Mouse (Mus musculus): ENCODE measurements at regions not wholly inside any gene's neighbourhood (a gene's known extent, or its start where the extent isn't known, plus 50 kb on each side); places are given as distances from the start of the nearest gene placed in this dataset.

DNA sequence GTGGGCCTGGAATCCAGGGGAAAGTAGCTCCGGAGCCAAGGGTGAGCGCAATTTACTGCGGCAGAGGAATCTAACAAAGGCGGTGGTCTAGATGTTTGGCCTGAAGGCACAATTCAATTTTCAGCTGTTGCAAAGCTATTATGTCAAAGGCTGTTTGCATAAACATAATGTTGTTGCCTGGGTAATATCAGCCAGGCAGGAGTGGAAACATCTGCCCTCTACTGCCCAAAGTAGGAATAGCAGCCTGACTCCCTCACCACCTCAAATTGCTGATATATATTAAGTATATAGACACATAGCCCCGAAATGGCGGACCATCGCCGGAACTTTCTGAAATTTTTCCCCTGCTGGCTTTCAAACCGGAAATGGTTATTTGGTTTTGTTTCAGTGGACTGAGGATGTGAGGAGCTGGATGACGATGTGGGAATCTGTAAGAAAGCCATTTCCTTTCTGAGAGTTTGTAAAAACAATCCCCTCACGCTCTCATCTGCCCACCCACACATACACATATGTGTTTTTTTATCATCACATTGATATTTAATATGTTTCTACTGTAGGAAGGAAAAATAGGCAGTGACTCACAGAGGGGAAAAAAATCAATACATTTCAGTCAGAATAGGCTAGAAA lies 173.1 kb upstream of the Clint1 start:
- no peaks in the 10 kb centered on the region for H3K36me3 ChIP-seq (replicated peaks)
- no peak overlapping the region for H3K9ac ChIP-seq
- no peaks in the 10 kb centered on the region for H3K4me1 ChIP-seq
- no peak overlapping the region for H3K4me2 ChIP-seq
- ATAC-seq (replicated peaks) = peak; percentile 75
- H3K27me3 ChIP-seq (replicated peaks) = no peaks in the 10 kb centered on the region
- H3K9me3 ChIP-seq = no peaks in the 10 kb centered on the region
- no peak overlapping the region for H3K27ac ChIP-seq
- 56% methylated on average over 11 of the region's 11 CpGs for WGBS
- no peak overlapping the region for H3K4me3 ChIP-seq

DNA sequence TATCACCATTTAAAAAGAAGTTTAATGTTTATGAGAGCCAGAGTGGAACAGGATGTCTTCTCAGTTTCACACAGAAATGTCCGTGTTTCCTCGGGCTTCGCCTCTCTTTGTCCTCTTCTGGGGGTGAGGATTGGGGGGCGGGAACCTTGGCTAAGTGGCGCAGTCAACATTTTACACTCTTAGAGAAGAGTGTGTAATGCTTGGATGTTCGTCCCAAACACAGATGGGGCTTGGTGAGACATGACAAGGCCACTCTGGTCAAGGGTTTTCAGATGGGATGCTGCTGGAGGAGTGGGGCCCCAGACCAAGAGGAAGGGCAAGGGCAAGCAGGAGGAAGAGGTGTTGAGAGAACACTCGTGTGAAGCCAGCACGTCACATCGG lies 172.6 kb upstream of the Clint1 start:
- Histone ChIP-seq H3K4me2 (no peak overlapping the region), H3K36me3 (replicated peaks) (no peaks in the 10 kb centered on the region), H3K27ac (no peak overlapping the region), H3K4me1 (no peaks in the 10 kb centered on the region), H3K9ac (no peak overlapping the region), H3K27me3 (replicated peaks) (no peaks in the 10 kb centered on the region), H3K9me3 (no peaks in the 10 kb centered on the region), H3K4me3 (no peak overlapping the region)
- ATAC-seq (replicated peaks) = no peak
- 85% methylated on average over 9 of the region's 9 CpGs for WGBS

DNA sequence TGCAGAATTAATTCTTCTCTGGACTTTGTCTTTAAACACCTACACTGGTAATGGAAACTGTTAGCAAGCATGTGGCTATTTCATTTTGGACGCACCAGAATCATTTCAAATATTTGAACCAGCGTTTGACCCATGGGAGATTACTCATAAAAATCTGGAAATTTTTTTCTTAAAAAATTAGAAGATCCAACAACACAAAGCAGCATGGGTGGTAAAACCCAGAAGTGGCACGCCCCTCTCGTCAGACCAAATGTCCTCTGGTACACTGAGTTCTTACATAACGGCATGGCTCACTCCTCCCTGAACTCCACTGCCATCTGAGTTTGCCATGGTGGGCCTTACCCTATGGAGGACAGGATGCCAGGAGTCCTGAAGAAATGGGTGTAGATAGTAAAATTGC lies 166.3 kb upstream of the Clint1 start:
- H3K4me1 ChIP-seq = no peaks in the 10 kb centered on the region
- H3K4me2 ChIP-seq = no peak overlapping the region
- H3K9me3 ChIP-seq = no peaks in the 10 kb centered on the region
- WGBS = 92% methylated on average over 5 of the region's 5 CpGs
- H3K27me3 ChIP-seq (replicated peaks) = no peaks in the 10 kb centered on the region
- ATAC-seq (replicated peaks) = no peak
- no peak overlapping the region for H3K9ac ChIP-seq
- no peaks in the 10 kb centered on the region for H3K36me3 ChIP-seq (replicated peaks)
- no peak overlapping the region for H3K4me3 ChIP-seq
- H3K27ac ChIP-seq = no peak overlapping the region

DNA sequence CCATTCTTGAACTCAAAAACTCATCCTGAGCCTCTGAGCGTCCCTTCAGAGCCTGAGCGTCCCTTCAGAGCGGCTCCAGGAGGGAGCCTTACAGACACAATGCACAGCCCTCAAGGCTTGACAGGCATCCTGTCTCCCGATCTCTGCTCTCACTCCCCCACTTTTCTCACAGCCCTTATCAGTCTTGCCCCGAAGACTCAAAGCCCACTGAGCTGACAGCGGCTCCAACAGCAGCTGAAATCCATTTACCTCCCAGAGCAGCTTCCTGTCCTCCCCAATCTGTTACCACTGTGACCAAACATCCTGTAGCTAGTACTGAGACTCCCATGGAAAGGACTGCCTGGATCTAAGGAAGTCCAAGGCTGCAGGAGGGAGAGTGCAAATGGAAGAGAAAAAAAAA lies 158.6 kb upstream of the Clint1 start:
- H3K27ac ChIP-seq = no peak overlapping the region
- H3K27me3 ChIP-seq (replicated peaks) = no peaks in the 10 kb centered on the region
- no peaks in the 10 kb centered on the region for H3K9me3 ChIP-seq
- ATAC-seq (replicated peaks) = no peak
- no peaks in the 10 kb centered on the region for H3K4me1 ChIP-seq
- 78% methylated on average over 6 of the region's 6 CpGs for WGBS
- no peaks in the 10 kb centered on the region for H3K36me3 ChIP-seq (replicated peaks)
- H3K4me2 ChIP-seq = no peak overlapping the region
- H3K4me3 ChIP-seq = no peak overlapping the region
- H3K9ac ChIP-seq = no peak overlapping the region

DNA sequence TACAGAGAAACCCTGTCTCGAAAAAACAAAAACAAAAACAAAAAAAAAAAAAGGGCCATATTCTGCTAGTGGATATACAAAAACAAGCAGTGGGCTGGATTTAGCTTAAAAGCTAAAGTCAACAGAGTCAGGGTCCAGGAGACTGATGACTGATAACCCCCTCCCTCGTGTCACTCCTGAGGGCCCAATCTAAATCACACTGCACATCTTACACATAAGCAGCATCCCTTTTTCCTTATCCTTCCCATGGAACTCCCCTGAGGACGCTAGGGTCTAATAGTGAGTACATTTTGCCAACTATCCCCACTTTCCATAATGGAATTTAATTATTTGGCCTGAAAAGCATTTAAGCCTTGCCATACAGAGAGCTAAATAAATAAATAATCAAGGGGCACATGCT lies 150.3 kb upstream of the Clint1 start:
- Histone ChIP-seq H3K9me3 (no peaks in the 10 kb centered on the region), H3K9ac (no peak overlapping the region), H3K27ac (no peak overlapping the region), H3K27me3 (replicated peaks) (no peaks in the 10 kb centered on the region), H3K4me2 (no peak overlapping the region), H3K4me3 (no peak overlapping the region), H3K36me3 (replicated peaks) (no peaks in the 10 kb centered on the region), H3K4me1 (no peaks in the 10 kb centered on the region)
- WGBS = 71% methylated on average over 3 of the region's 3 CpGs
- no peak for ATAC-seq (replicated peaks)

DNA sequence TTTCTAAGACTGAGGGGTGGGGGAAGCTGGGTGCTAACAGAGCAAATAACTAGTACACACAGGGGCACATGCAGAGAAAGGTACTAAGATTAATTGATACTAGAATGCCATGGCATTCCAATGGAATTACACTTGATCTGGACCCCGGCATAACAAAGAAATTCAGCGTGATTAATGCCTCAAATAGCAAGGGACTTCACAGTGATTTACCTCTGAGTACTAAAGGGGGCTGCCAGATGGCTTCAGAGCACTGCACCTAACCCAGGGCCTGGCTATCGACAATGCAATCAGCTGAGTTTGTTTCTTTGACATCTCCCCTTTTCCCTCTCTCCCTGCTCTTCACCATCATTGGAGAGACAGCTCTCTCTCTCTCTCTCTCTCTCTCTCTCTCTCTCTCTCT lies 148.9 kb upstream of the Clint1 start:
- ATAC-seq (replicated peaks) = no peak
- no peak overlapping the region for H3K4me3 ChIP-seq

DNA sequence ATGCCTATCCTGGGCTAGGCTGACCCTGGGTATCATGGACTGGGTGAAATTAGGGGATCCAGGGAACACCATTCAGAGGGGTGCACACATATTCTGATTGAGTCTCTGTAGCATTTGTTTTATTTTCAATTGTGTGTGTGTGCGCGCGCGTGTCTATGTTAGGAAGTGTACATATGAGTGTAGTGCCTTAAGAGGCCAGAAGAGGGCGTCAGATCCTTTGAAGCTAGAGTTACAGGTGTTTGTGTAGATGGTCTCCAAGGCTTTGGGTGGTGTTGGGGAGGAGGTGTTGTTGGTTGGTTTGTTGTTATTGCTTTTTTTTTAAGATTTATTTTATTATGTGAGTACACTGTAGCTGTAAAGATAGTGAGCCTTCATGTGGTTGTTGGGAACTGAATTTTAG lies 147.4 kb upstream of the Clint1 start:
- no peaks in the 10 kb centered on the region for H3K36me3 ChIP-seq (replicated peaks)
- WGBS = 73% methylated on average over 5 of the region's 5 CpGs
- no peak overlapping the region for H3K27ac ChIP-seq
- H3K9ac ChIP-seq = no peak overlapping the region
- no peaks in the 10 kb centered on the region for H3K9me3 ChIP-seq
- H3K4me2 ChIP-seq = no peak overlapping the region
- no peak overlapping the region for H3K4me3 ChIP-seq
- H3K27me3 ChIP-seq (replicated peaks) = no peaks in the 10 kb centered on the region
- ATAC-seq (replicated peaks) = no peak
- no peaks in the 10 kb centered on the region for H3K4me1 ChIP-seq

More for the DNA sequence above, 148.9 kb upstream of the Clint1 start:
- Histone ChIP-seq H3K36me3 (replicated peaks) (no peaks in the 10 kb centered on the region), H3K27ac (no peak overlapping the region), H3K4me1 (no peaks in the 10 kb centered on the region), H3K27me3 (replicated peaks) (no peaks in the 10 kb centered on the region), H3K9me3 (no peaks in the 10 kb centered on the region), H3K9ac (no peak overlapping the region), H3K4me2 (no peak overlapping the region)
- WGBS = 66% methylated on average over 3 of the region's 3 CpGs

DNA sequence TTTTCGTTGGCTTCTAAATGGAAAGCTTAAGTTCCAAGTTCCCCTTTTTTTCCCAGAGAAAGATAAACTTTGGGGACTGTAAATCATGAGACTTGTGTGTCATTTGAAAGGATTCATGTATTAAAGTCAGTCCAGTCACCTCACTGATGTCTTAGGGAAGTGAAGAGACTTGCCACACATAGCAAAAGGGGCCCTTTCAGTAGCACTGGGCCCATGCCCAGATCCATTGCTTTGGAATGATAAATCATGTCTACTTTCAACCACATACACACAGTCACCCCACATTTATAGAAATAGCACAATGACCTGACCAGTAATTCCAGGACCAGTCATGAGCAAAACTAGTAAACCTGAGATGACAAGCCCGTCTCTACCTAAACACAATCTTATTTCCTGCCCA lies 133.2 kb upstream of the Clint1 start:
- Histone ChIP-seq H3K27me3 (replicated peaks) (no peaks in the 10 kb centered on the region), H3K4me1 (no peaks in the 10 kb centered on the region), H3K4me3 (no peak overlapping the region), H3K9ac (no peak overlapping the region), H3K9me3 (no peaks in the 10 kb centered on the region), H3K27ac (no peak overlapping the region), H3K36me3 (replicated peaks) (no peaks in the 10 kb centered on the region), H3K4me2 (no peak overlapping the region)
- WGBS = 80% methylated on average over 2 of the region's 2 CpGs
- ATAC-seq (replicated peaks) = no peak

DNA sequence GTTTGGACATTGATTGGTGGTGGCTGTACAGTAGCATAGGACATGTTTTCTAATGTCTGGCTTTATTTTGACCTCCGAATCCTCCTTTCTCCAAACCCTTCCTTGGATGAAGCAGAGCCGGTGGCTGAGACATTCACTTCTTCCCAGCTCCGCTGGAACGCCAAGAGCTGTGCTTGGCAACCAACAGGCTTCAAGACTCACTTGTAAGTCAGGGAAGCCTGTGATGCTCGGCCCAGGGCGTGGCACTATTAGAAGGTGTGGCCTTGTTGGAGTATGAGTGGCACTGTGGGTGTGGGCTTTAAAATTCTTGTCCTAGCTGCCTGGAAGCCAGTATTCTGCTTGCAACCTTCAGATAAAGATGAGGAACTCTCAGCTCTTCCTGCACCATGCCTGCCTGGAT lies 132.0 kb upstream of the Clint1 start:
- no peaks in the 10 kb centered on the region for H3K9me3 ChIP-seq
- no peaks in the 10 kb centered on the region for H3K36me3 ChIP-seq (replicated peaks)
- H3K4me1 ChIP-seq = no peaks in the 10 kb centered on the region
- no peak overlapping the region for H3K9ac ChIP-seq
- ATAC-seq (replicated peaks) = no peak
- no peak overlapping the region for H3K4me3 ChIP-seq
- H3K4me2 ChIP-seq = no peak overlapping the region
- H3K27me3 ChIP-seq (replicated peaks) = no peaks in the 10 kb centered on the region
- no peak overlapping the region for H3K27ac ChIP-seq
- 89% methylated on average over 6 of the region's 6 CpGs for WGBS

DNA sequence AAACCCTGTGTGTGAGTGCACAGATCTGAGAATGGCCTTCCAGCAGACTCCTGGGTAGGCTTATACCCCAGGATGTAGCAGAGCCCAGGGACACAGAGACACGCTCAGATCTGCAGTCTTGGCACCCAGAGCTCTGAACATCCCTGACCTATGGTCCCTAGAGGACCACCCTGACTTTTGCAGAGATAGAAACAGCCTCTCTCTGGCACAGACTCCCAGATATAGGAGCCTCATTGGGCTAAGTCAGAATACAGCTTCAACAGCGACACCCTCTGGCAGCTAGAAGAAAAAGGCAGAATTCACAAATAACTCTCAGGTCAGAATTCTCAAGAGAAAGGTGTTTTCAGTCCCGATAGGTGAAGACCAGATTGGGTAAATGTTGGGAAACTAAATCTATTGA lies 115.3 kb upstream of the Clint1 start:
- no peak for ATAC-seq (replicated peaks)
- Histone ChIP-seq H3K9me3 (no peaks in the 10 kb centered on the region), H3K27ac (no peak overlapping the region), H3K4me3 (no peak overlapping the region), H3K36me3 (replicated peaks) (no peaks in the 10 kb centered on the region), H3K4me2 (no peak overlapping the region), H3K4me1 (no peaks in the 10 kb centered on the region), H3K27me3 (replicated peaks) (no peaks in the 10 kb centered on the region), H3K9ac (no peak overlapping the region)
- 54% methylated on average over 3 of the region's 3 CpGs for WGBS

DNA sequence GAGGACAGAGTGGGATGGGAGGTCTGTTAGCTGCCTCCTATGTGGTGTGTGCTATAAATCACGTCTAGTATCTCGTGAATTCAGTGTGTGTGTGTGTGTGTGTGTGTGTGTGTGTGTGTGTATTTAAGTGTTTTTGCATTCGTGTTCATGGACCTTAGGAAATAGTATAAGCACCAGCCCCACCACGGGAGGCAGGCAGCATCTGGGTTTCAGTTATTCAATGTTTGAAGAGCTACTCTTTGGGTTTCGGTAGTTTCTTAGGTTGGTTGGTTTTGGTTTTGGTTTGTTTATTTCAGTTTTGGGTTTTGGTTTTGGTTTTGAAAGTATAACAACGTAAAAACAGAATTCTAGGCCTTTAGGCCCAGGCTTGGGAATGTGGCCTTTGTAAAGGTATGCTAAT lies 113.5 kb upstream of the Clint1 start:
- H3K9me3 ChIP-seq = no peaks in the 10 kb centered on the region
- H3K9ac ChIP-seq = no peak overlapping the region

DNA sequence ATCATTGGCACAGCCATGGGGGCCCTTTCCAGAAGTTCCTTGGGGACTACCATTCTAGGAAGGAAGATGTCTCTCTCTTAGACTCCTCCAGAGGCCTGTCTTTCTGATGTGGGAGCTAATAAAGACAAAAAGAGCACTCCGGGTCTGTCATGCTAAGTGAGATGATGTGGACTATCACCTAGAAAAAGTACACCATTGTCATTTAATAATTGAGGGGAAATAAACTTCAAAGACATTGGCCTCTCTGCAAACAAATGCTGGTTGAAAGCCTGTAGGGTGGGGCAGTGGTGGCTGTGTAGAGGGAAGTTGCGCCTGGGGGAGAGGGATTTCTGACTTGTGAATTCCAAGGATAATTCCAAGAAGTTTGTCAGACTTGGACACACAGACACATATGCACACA lies 105.9 kb upstream of the Clint1 start:
- Histone ChIP-seq H3K4me1 (no peaks in the 10 kb centered on the region), H3K4me2 (no peak overlapping the region), H3K36me3 (replicated peaks) (no peaks in the 10 kb centered on the region), H3K9ac (no peak overlapping the region), H3K27ac (no peak overlapping the region), H3K27me3 (replicated peaks) (no peaks in the 10 kb centered on the region), H3K9me3 (no peaks in the 10 kb centered on the region), H3K4me3 (no peak overlapping the region)
- ATAC-seq (replicated peaks) = no peak
- 83% methylated on average over 2 of the region's 2 CpGs for WGBS

More for the DNA sequence above, 113.5 kb upstream of the Clint1 start:
- no peaks in the 10 kb centered on the region for H3K36me3 ChIP-seq (replicated peaks)
- no peaks in the 10 kb centered on the region for H3K27me3 ChIP-seq (replicated peaks)
- no peak overlapping the region for H3K4me3 ChIP-seq
- H3K4me2 ChIP-seq = no peak overlapping the region
- H3K27ac ChIP-seq = no peak overlapping the region
- no peak for ATAC-seq (replicated peaks)
- no peaks in the 10 kb centered on the region for H3K4me1 ChIP-seq
- WGBS = 80% methylated on average over 6 of the region's 6 CpGs

DNA sequence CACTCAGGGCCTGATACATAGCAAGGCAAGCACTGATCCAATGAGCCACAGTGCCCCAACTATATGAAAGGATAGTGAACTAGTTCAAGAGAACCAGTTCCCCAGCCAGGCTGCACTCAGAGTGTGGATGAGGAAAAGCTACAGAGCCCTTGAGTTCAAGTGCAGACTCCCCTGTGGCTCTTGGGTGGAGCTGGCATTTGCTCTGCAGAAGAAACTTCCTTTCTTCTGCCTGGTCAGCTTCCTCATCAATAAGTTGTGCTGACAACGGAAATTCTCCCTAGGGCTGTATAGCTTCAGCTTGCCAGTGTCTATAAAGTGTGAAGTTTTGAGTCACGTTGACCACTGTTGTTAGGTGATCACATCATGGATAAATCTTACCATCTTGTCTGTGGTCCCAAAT lies 101.6 kb upstream of the Clint1 start:
- H3K4me3 ChIP-seq = no peak overlapping the region
- 81% methylated on average over 2 of the region's 2 CpGs for WGBS
- H3K4me2 ChIP-seq = no peak overlapping the region
- no peaks in the 10 kb centered on the region for H3K36me3 ChIP-seq (replicated peaks)
- no peaks in the 10 kb centered on the region for H3K9me3 ChIP-seq
- no peaks in the 10 kb centered on the region for H3K27me3 ChIP-seq (replicated peaks)
- no peak overlapping the region for H3K27ac ChIP-seq
- no peaks in the 10 kb centered on the region for H3K4me1 ChIP-seq
- H3K9ac ChIP-seq = no peak overlapping the region
- ATAC-seq (replicated peaks) = no peak

All from midbrain, embryonic 15.5 days (tissue).